Mouse (Mus musculus) induced T-regulatory cell, adult 2 months (primary cell): Measurements from ENCODE around the gene Cherp.
A peak's percentile ranks its signal among the peaks of the same experiment; 100 is the strongest.

Experiments
- DNase-seq: peaks from one replicate; pipeline ENCODE4 v3.0.0-alpha.2; 2012; ENCODE audit warnings: low read depth

The Cherp gene

GRCm38 (mm10) chr8:72470684-72471083, 4.3 kb downstream of the Cherp start:
- no peak for DNase-seq

GRCm38 (mm10) chr8:72469984-72470383, 5.0 kb downstream of the Cherp start:
- DNase-seq = no peak

GRCm38 (mm10) chr8:72469243-72469642, 5.8 kb downstream of the Cherp start:
- DNase-seq = no peak

GRCm38 (mm10) chr8:72464211-72464610, 10.8 kb downstream of the Cherp start:
- DNase-seq = no peak

GRCm38 (mm10) chr8:72459881-72460533, 15.0 kb downstream of the Cherp start:
- DNase-seq = no peak

- DNase-seq = no peak
Measured at GRCm38 (mm10) chr8:72458457-72458856, 16.6 kb downstream of the Cherp start.

- DNase-seq = no peak
Measured at GRCm38 (mm10) chr8:72457806-72458205, 17.2 kb downstream of the Cherp start.

- DNase-seq = no peak
Measured at GRCm38 (mm10) chr8:72455317-72455716, 19.7 kb downstream of the Cherp start.

- no peak for DNase-seq
Measured at GRCm38 (mm10) chr8:72453904-72454303, 21.1 kb downstream of the Cherp start.

- DNase-seq = no peak
Measured at GRCm38 (mm10) chr8:72451516-72451915, 23.5 kb downstream of the Cherp start.

GRCm38 (mm10) chr8:72445071-72445470, 30.0 kb downstream of the Cherp start:
- no peak for DNase-seq

GRCm38 (mm10) chr8:72443994-72444350, 31.1 kb downstream of the Cherp start:
- no peak for DNase-seq

- peak; percentile 99 for DNase-seq
Measured at GRCm38 (mm10) chr8:72443338-72443993, 31.6 kb downstream of the Cherp start, which contains the start of the genes Calr3 and 1700030K09Rik. Gene Calr3, minus strand, starts transcription at chr8:72443870. Gene 1700030K09Rik, plus strand, starts transcription at chr8:72443880.

GRCm38 (mm10) chr8:72438248-72439015, 36.6 kb downstream of the Cherp start:
- no peak for DNase-seq

- DNase-seq = no peak
Measured at GRCm38 (mm10) chr8:72434952-72435351, 40.1 kb downstream of the Cherp start.

- DNase-seq = peak; percentile 80
Measured at GRCm38 (mm10) chr8:72429676-72430075, 45.4 kb downstream of the Cherp start.

GRCm38 (mm10) chr8:72422926-72423325, 52.1 kb downstream of the Cherp start:
- peak; percentile 57 for DNase-seq

- DNase-seq = peak; percentile 100
Measured at GRCm38 (mm10) chr8:72421362-72422335, 53.4 kb downstream of the Cherp start, which contains the start of gene Eps15l1. Gene Eps15l1, minus strand, starts transcription at chr8:72421460.

GRCm38 (mm10) chr8:72420571-72421361, 54.3 kb downstream of the Cherp start:
- DNase-seq = peak; percentile 71

- DNase-seq = no peak
Measured at GRCm38 (mm10) chr8:72418073-72418472, 57.0 kb downstream of the Cherp start.

- no peak for DNase-seq
Measured at GRCm38 (mm10) chr8:72415252-72415651, 59.8 kb downstream of the Cherp start.
